Mouse (Mus musculus): ENCODE data around the gene Kti12.

Gene Kti12

GRCm38 (mm10) chr4:108847715-108848504 lies at the start of gene Kti12:
Gene Kti12 (plus strand): TSS chr4:108847785.
- DNase-seq, result peak; percentile 91

- DNase-seq, result peak; percentile 54
Measured at GRCm38 (mm10) chr4:108798083-108798830, 49.3 kb upstream of the Kti12 start.

DNA sequence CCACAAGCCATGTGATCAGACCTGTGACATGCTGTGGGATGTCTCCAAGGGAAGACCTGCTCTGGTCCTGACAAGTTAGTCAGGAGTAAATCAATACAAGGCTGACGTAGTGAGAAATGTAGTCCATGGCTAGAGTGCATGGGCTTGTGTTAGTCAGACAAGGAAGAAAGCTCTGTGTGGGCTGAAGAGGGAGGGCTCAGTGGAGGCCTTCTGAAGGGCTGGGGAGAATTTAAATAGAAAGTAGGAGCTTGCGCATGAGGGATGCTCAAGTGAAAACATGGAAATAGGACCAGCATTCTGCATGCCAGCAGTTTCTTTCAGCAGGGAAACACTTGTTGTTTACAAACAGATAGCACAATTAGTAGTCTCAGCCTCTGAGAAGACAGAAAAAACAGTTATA lies 44.0 kb upstream of the Kti12 start:
- no peak for DNase-seq

DNA sequence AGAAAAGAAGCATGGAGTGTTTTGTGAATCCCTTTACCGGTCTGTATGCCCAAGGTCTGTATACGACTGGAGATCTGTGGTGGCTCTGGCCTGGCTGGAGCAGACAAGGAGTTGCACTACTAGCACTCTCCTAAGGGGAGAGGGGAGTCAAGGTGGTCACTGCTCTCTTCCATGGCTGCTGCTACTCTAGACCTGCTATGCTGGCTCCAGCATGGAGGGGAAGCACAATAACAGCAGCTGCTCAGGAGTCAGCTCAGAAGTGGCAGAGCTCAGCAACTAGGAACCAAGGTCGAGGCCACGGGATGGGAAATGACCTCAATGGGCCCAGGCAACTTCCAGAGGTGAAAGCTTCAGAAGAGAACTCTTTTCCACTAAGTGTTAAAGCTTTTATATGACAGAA lies 36.4 kb upstream of the Kti12 start:
- DNase-seq, result no peak

DNA sequence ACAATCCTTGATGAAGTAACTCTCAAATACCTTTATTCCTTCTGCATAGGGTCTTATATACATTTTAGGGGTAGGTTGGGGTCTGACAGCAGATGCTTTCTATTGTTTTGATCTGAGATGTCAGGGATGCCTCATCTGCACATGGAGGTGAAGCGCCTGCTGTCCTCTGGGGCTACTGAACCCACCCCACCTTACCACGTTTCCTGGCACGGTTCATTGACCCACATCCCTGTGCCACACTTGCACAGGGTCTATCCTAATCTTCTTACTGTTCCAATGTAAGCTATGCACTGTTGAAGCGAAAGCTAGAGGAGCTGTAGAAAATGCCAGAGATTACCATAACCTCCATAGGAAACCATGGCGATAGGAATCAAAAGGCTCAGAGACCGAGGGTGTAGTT lies 36.0 kb upstream of the Kti12 start:
- DNase-seq, result no peak

- DNase-seq, result no peak
Measured at GRCm38 (mm10) chr4:108825677-108826076, 21.9 kb upstream of the Kti12 start.

DNA sequence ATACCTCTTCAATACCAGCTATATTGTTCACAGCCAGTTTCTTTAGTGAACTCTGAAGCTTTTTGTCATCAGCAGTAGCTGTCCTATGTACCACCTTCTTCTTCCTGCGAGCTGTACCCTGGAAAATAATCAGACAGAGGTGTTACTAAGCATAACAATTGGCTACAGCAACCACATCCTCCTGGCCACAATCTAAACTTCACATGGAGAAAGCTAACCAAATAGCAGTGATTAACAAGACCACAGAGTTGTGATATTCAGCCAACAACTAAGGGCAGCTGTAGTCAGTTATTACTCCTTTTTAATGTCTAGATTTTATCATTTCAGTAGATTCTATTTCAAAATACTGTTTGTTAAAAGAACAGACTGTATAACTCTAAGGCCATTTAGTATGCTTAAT lies 21.5 kb upstream of the Kti12 start:
- no peak for DNase-seq

DNA sequence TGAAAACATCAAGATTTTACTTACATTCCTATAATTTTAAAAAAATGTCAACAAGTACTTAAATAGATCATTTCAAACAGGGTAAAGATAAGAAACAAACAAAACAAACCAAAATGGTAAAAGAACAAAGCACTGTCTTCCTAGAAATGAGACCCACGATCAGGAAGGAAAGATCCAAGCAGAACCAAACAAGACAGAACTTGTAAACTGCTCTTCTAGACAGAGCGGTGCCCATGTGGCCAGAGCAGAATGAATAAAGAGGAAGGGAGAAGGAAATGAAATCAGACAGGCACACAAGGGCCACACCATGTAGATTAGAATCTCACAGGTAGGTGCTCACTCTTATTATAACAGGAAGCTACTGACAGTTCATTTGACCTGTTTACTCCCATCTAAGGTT lies 20.9 kb upstream of the Kti12 start:
- no peak for DNase-seq

DNA sequence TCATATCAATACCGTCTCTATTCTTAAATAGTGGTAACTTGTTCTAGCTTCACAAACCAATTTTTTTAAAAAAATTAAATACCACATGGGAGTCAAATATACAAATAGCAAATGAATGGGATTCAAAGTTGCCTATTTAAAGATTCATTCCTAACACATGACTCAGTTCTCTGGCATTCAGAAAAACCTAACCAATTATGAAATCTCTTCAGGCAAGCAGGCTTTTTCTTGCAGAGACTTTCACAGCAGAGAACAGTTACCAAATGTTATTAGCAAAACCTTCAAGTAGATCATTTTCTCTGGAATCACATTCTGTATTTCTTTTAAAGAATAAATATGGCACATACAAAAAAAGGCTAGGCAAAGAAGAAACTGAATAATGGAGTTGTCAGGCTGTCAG lies 16.9 kb upstream of the Kti12 start:
- no peak for DNase-seq

DNA sequence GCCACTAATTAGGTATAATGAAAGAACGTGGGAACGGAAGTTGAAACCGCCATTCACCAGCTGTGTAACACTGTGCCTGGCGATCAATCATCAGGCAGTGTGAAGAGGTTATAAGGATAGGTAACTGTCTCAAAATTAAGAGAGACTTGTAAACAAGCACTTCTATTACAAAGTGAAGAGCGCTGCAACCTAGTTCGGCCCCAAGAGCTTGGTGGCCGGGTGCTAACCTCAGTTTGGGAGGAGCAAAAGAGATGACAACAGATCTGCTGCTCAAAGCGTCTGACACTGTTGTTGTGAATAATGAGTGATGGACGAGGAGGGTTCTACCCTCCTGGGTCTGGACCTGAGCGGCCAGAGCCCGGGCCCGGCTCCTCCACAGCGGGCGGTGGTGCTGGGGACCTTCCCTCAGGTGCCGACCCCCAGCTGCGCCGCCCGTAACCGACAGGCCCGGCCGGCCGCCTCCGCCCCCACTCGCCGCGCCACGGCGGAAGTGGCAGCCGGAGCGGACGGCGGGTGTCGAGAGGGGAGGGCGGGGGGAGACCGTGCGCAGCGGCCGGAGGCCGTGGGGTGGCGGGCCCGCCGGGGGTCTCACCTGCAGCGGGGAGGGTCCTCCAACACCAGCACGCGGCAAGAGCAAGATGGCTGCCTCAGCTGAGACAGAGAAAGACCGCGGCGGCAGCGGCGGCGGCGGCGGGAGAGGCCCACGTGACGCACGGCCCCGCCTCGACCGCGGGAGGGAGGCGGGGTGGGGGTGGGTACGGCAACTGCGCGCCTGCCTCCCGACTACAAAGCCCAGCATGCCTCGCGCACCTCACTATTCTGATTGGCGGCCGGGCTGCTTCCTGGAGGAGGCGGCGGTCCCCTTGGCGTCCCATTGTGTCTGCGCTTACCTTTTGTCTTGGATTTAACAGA lies 14.4 kb upstream of the Kti12 start, which contains the start of gene Btf3l4:
TSS of gene Btf3l4 (minus strand) at position 699 of the 912 bp plus-strand sequence.
- DNase-seq, result peak; percentile 94

- DNase-seq, result no peak
Measured at GRCm38 (mm10) chr4:108833828-108834114, 13.8 kb upstream of the Kti12 start.

- DNase-seq, result peak; percentile 86
Measured at GRCm38 (mm10) chr4:108834115-108834970, 13.2 kb upstream of the Kti12 start, which contains the start of gene Txndc12. Gene Txndc12 (plus strand): TSS chr4:108834601.

DNA sequence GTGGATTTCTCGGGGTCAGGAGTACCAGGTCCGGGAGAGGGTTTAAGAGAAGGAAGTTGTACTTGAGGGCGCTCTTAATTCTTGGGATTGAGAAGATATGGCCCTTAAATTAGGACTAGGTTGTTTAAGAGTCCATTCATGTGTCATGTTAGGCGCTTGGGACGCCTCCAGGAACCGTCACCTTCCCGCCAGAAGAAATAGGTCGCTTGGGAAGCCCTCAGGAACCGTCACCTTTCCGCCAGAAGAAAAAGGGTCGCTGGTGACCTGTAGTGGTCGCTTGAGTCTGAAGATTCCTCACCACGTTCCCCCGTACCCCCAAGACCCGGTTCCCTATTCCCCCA lies 12.6 kb upstream of the Kti12 start:
- DNase-seq, result no peak

DNA sequence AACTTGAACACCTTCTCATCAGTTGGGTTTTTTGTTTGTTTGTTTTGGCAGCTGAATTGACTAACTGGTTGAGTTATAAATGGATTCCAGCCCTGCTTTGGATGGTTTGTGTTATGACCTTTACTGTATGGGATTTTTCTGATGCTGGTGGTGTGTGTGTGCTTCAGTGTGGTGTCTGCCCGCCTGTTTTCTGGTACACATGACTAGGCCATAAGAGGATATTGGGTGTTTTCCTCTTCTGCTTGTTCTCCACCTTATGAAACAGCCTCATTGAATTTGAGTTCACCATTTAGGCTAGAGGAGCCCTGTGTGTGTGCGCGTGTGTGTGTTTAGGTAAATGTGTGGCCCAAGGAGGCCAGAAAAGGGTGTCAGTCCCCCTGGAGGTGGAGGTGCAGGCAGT lies 12.1 kb upstream of the Kti12 start:
- no peak for DNase-seq

DNA sequence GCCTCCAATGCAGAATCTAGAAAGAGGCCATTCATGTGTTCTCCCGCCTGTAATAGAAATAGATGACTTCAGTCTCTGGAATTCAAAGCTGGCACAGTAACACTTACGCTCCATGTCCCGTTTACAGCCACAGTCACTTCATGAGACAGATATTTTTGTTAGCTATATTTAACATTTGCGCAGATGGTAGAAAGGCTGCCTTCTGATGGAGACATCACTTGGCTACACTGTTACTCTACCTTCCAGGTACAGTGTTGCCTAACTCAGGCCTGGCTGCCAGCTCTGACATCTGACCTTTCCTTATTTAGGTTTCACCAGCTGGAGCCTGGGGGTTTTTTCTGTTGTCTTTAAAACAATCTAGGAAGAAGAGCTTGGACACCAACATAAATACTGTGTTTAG lies 9.6 kb upstream of the Kti12 start:
- DNase-seq, result peak; percentile 38

DNA sequence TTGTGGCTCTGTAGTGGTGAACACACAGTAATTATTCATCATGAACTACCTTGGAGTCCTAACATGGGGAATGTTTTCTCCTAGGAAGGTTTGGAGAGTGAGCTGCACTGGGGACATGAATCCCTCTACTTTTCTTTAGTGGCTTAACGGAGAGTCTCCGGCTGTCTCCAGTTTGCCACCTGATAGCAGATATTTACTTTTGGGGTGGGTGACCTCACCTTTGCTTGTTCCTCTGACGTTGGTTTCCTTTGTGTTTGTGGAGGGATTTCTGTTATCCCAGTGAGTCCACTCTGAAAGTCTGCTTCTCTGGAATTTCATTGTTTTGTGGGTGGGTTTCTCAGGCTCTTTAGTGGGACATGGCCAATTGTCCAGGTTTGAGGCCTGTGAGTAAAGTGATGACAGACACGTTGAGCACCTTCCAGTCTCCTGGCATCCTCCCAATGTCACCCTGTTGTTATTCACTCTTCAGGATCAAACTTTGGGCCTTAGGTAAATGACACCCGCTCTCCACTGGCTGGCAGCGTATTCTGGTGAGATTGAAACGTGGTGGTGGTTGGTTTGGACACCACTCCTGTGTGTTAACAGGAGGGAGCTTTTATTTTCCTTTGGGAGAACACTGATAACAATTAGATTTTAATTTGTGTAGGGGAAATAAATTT lies 5.5 kb upstream of the Kti12 start:
- no peak for DNase-seq

GRCm38 (mm10) chr4:108843336-108843735 lies 4.2 kb upstream of the Kti12 start:
- DNase-seq, result no peak

- no peak for DNase-seq
Measured at GRCm38 (mm10) chr4:108845824-108846569, 1.6 kb upstream of the Kti12 start.

DNA sequence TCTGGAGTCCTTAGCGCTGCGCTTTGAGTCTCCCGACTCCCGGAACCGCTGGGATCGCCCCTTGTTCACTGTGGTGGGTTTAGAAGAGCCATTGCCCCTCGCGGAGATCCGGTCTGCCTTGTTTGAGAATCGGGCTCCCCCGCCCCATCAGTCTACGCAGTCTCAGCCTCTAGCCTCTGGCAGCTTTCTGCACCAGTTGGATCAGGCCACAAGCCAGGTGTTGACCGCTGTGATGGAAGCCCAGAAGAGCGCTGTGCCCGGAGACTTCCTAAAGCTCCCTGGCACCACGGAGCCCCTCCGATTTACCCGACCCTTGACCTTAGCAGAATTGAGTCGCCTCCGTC lies 892 bp downstream of the Kti12 start, which contains the start of gene A730015C16Rik:
TSS of gene A730015C16Rik (minus strand) at position 115 of the 344 bp plus-strand sequence.
- DNase-seq, result no peak

DNA sequence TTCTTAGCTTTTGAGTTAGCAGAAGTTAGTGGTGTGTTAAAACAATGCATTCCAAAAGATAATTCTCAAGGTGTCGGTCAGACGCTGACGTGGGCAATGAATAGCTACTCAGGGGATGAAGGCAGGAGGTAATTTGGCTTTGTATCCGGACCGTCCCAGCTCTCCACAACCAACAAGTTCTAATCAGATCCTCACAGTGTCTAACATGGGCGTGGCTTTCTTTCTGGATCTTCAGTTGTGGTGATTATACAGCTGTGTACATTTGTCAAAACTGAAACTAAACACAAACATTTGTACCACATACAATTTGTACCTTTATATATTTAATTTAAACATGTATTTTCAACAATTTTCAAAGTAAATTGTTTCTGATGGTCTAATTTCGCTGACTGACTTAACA lies 19.2 kb downstream of the Kti12 start:
- no peak for DNase-seq

DNA sequence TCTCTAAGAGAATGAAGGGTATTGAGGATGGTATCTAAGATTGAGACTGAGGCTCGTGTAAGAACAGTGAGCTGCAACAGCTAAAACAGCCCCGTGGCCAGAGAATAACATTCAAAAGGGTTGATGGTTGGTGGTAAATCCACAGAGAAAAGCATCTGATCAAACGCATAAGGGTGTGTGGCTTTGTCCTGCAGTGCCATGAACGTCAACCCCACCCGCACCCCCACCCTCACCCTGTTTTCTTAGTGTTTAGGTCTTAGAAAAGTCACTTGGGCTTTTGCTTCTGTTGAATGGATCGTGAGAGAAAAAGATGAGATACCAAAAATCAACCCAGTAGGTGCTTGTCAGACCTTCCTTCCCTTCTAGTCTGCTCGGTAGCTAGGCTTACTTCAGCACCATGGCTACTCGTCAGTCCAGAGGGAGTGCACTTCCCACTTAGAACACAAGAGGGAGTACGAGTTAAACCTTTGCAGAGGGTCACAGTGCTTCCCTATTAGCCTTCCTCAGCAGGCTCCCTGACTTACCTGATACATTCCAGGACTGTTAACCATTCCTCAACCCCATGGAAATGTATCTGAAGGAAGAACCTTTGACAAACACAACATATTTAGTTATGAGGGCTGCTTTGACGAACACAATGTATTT lies 22.3 kb downstream of the Kti12 start:
- DNase-seq, result peak; percentile 89
